Mouse (Mus musculus) MEL (cell line): ENCODE measurements at regions not wholly inside any gene's neighbourhood (a gene's known extent, or its start where the extent isn't known, plus 50 kb on each side); places are given as distances from the start of the nearest gene placed in this dataset.

ENCODE experiments used
- DNase-seq: peaks from one replicate; pipeline ENCODE4 v3.0.0; 2011; ENCODE audit warnings: low read depth, low spot score
- H3K27ac ChIP-seq: 2 replicates; pipeline ENCODE4 v1.5.1; 2012; ENCODE audit warnings: low read depth, mild to moderate bottlenecking, control low read depth, low read length, moderate library complexity; ENCODE audit not compliant: control insufficient read depth
- H3K27me3 ChIP-seq, 2 experiments: fragments of 150-350 bp in 1 of 2; sonication (generic) in 1 of 2; 2 replicates each; pipeline ENCODE4 v1.6.1; 2012; ENCODE audit warnings: low read length in 2 of 2, mild to moderate bottlenecking in 2 of 2, improper control_type of control experiment in 1 of 2, moderate library complexity in 1 of 2; ENCODE audit not compliant: insufficient read depth in 2 of 2, control insufficient read depth in 1 of 2
- H3K36me3 ChIP-seq, 2 experiments: 2 replicates each; pipeline ENCODE4 v1.6.1; 2012 to 2014; ENCODE audit warnings: low read length in 2 of 2, improper control_type of control experiment in 1 of 2, inconsistent platforms in 1 of 2, mild to moderate bottlenecking in 1 of 2; ENCODE audit not compliant: insufficient read depth in 2 of 2, control insufficient read depth in 1 of 2
- H3K4me1 ChIP-seq, 2 experiments: fragments of 150-350 bp in 1 of 2; sonication (generic) in 1 of 2; 2 replicates each; pipeline ENCODE4 v1.6.1; 2012; ENCODE audit warnings: low read length in 2 of 2, improper control_type of control experiment in 1 of 2, mild to moderate bottlenecking in 1 of 2; ENCODE audit not compliant: insufficient read depth in 2 of 2, control insufficient read depth in 1 of 2
- H3K4me3 ChIP-seq, 2 experiments: fragments of 150-350 bp in 1 of 2; sonication (generic) in 1 of 2; 2 replicates each; pipeline ENCODE4 v1.5.1; 2012; ENCODE audit warnings: low read depth in 2 of 2, low read length in 2 of 2, mild to moderate bottlenecking in 2 of 2, moderate library complexity in 2 of 2, control low read depth in 1 of 2, improper control_type of control experiment in 1 of 2; ENCODE audit not compliant: control insufficient read depth in 1 of 2, insufficient read depth in 1 of 2
- H3K79me2 ChIP-seq: 2 replicates; pipeline ENCODE4 v1.6.1; 2012; ENCODE audit warnings: mild to moderate bottlenecking, low read length, moderate library complexity; ENCODE audit not compliant: control insufficient read depth, poor library complexity, insufficient read depth
- H3K9ac ChIP-seq: 2 replicates; pipeline ENCODE4 v1.6.1; 2012; ENCODE audit warnings: low read depth, mild to moderate bottlenecking, control low read depth, low read length, moderate library complexity; ENCODE audit not compliant: control insufficient read depth, poor library complexity, severe bottlenecking
- H3K9me3 ChIP-seq: fragments of 150-350 bp; sonication (generic); replicated peaks from 2 replicates; pipeline ENCODE4 v1.6.1; 2012; ENCODE audit warnings: mild to moderate bottlenecking, low read length, improper control_type of control experiment, moderate library complexity; ENCODE audit not compliant: insufficient read depth
- BHLHE40 ChIP-seq: IDR thresholded peaks from 2 replicates; pipeline ENCODE4 v1.6.1; 2012; ENCODE audit warnings: low read depth, mild to moderate bottlenecking, inconsistent platforms, low read length, improper control_type of control experiment, borderline replicate concordance
- CHD1 ChIP-seq: IDR thresholded peaks from 2 replicates; pipeline ENCODE4 v1.6.1; 2012; ENCODE audit warnings: low read depth, mild to moderate bottlenecking, inconsistent platforms, low read length, improper control_type of control experiment
- CTCF ChIP-seq, 3 experiments: IDR thresholded peaks in 2 of 3; conservative IDR thresholded peaks in 1 of 3; 2 replicates each; pipeline ENCODE4 v1.5.1; 2011 to 2012; ENCODE audit warnings: low read length in 3 of 3, low read depth in 2 of 3, mild to moderate bottlenecking in 2 of 3, improper control_type of control experiment in 1 of 3, inconsistent platforms in 1 of 3, mixed read lengths in 1 of 3, moderate library complexity in 1 of 3; ENCODE audit not compliant: control insufficient read depth in 1 of 3, insufficient read depth in 1 of 3, poor library complexity in 1 of 3, severe bottlenecking in 1 of 3
- GABPA ChIP-seq: IDR thresholded peaks from 2 replicates; pipeline ENCODE4 v1.6.1; 2012; ENCODE audit warnings: low read depth, mild to moderate bottlenecking, inconsistent platforms, low read length, improper control_type of control experiment, moderate library complexity
- GATA1 ChIP-seq: IDR thresholded peaks from 2 replicates; pipeline ENCODE4 v1.6.1; 2011; ENCODE audit warnings: low read depth, low read length, improper control_type of control experiment
- HCFC1 ChIP-seq: IDR thresholded peaks from 2 replicates; pipeline ENCODE4 v1.6.1; 2012; ENCODE audit warnings: low read depth, mild to moderate bottlenecking, inconsistent platforms, low read length, improper control_type of control experiment, moderate library complexity
- JUND ChIP-seq: IDR thresholded peaks from 2 replicates; pipeline ENCODE4 v1.6.1; 2011; ENCODE audit warnings: low read depth, mild to moderate bottlenecking, improper control_type of control experiment, low read length
- MAZ ChIP-seq: IDR thresholded peaks from 2 replicates; pipeline ENCODE4 v1.6.1; 2012; ENCODE audit warnings: low read depth, mild to moderate bottlenecking, inconsistent platforms, low read length, improper control_type of control experiment
- MEF2A ChIP-seq: IDR thresholded peaks from 2 replicates; pipeline ENCODE4 v1.6.1; 2014; ENCODE audit warnings: low read depth, mild to moderate bottlenecking, inconsistent platforms, low read length, improper control_type of control experiment; ENCODE audit not compliant: poor library complexity, insufficient replicate concordance, severe bottlenecking; ENCODE audit errors: extremely low read depth
- MYB ChIP-seq: IDR thresholded peaks from 2 replicates; pipeline ENCODE4 v1.6.1; 2011; ENCODE audit warnings: mild to moderate bottlenecking, low read depth, low read length, improper control_type of control experiment
- POLR2AphosphoS2 ChIP-seq: IDR thresholded peaks from 2 replicates; pipeline ENCODE4 v1.6.1; 2011; ENCODE audit warnings: low read length, improper control_type of control experiment
- RAD21 ChIP-seq: IDR thresholded peaks from 2 replicates; pipeline ENCODE4 v1.6.1; 2011; ENCODE audit warnings: mild to moderate bottlenecking, low read depth, low read length, improper control_type of control experiment
- RCOR1 ChIP-seq: IDR thresholded peaks from 2 replicates; pipeline ENCODE4 v1.6.1; 2012; ENCODE audit warnings: low read depth, mild to moderate bottlenecking, inconsistent platforms, low read length, improper control_type of control experiment
- TBP ChIP-seq: IDR thresholded peaks from 2 replicates; pipeline ENCODE4 v1.8.0; 2011; ENCODE audit warnings: low read depth, low read length, improper control_type of control experiment
- TCF12 ChIP-seq: IDR thresholded peaks from 2 replicates; pipeline ENCODE4 v1.6.1; 2014; ENCODE audit warnings: low read depth, mild to moderate bottlenecking, inconsistent platforms, low read length, improper control_type of control experiment, moderate library complexity
- UBTF ChIP-seq: IDR thresholded peaks from 2 replicates; pipeline ENCODE4 v1.6.1; 2012; ENCODE audit warnings: low read depth, mild to moderate bottlenecking, inconsistent platforms, low read length, improper control_type of control experiment, moderate library complexity, borderline replicate concordance; ENCODE audit not compliant: insufficient read depth
- USF2 ChIP-seq, 2 experiments: IDR thresholded peaks; 2 replicates each; pipeline ENCODE4 v1.6.1; 2011 to 2012; ENCODE audit warnings: improper control_type of control experiment in 2 of 2, low read length in 2 of 2, borderline replicate concordance in 1 of 2, inconsistent platforms in 1 of 2, low read depth in 1 of 2, mild to moderate bottlenecking in 1 of 2; ENCODE audit not compliant: insufficient read depth in 1 of 2

- Histone ChIP-seq H3K9me3 (no peaks in the 10 kb centered on the region), H3K4me3 (no peak overlapping the region), H3K27me3 (peaks cover 0 to 3% of the 10 kb centered on the region in 2 experiments; a peak in 1 of 4 replicates), H3K36me3 (peaks cover 0 to 6% of the 10 kb centered on the region in 2 experiments; a peak in 2 of 4 replicates), H3K4me1 (peaks cover 0 to 6% of the 10 kb centered on the region in 2 experiments; a peak in 1 of 4 replicates), H3K79me2 (no peaks in the 10 kb centered on the region), H3K27ac (no peak overlapping the region), H3K9ac (no peak overlapping the region)
- TF ChIP-seq JUND (no peak), CHD1 (no peak), GABPA (no peak), MAZ (no peak), GATA1 (no peak), HCFC1 (no peak), CTCF (IDR thresholded peaks at IDR 0.05 in 2 of 3, conservative IDR thresholded peaks at IDR 0.05 in 1 of 3; ENCODE audit: control insufficient read depth in 1 of 3, insufficient read depth in 1 of 3, low read depth in 2 of 3, low read length in 3 of 3, poor library complexity in 1 of 3, severe bottlenecking in 1 of 3) (no peak), BHLHE40 (no peak), MEF2A (no peak), USF2 (IDR thresholded peaks at IDR 0.05; ENCODE audit: borderline replicate concordance in 1 of 2, insufficient read depth in 1 of 2, low read depth in 1 of 2, low read length in 2 of 2) (no peak), TBP (no peak), RAD21 (no peak), TCF12 (no peak), POLR2AphosphoS2 (no peak), MYB (no peak), UBTF (no peak)
- DNase-seq: no peak
Measured at GRCm38 (mm10) chr13:60455863-60456551, 145.7 kb upstream of the Dapk1 start.

GRCm38 (mm10) chr13:60457277-60457676 is 144.5 kb upstream of the Dapk1 start:
- H3K27ac ChIP-seq: no peak overlapping the region

More at GRCm38 (mm10) chr13:60457277-60457676, 144.5 kb upstream of the Dapk1 start:
- Histone ChIP-seq H3K27me3 (peaks cover 0 to 3% of the 10 kb centered on the region in 2 experiments; a peak in 1 of 4 replicates), H3K9ac (no peak overlapping the region), H3K4me3 (no peak overlapping the region), H3K79me2 (no peaks in the 10 kb centered on the region), H3K4me1 (peaks cover 0 to 6% of the 10 kb centered on the region in 2 experiments; a peak in 1 of 4 replicates)
- TF ChIP-seq TCF12 (no peak), RCOR1 (0 out of 2 replicates have a peak, but pooled peaks have one; percentile 27)
- TF ChIP-seq, all 39 proteins: peak for 1
- no peak for DNase-seq
- Histone ChIP-seq H3K36me3 (peaks cover 0 to 6% of the 10 kb centered on the region in 2 experiments; a peak in 2 of 4 replicates), H3K9me3 (no peaks in the 10 kb centered on the region)
